Mouse (Mus musculus) heart, adult 2 months (tissue): ENCODE data around the gene Akap2. TPM values are rescaled to one million over a fixed set of nuclear protein-coding genes. Genes with fewer than 3 reads are reported as not detected.

Source experiments
- DNase-seq, 2 experiments: peaks; one replicate each; pipeline ENCODE4 v3.0.0; 2021
- H3K27ac ChIP-seq: fragments of 200-600 bp; 2 replicates; pipeline ENCODE4 v1.8.1; 2022
- H3K27me3 ChIP-seq: fragments of 200-500 bp; 2 replicates; pipeline ENCODE4 v1.6.1; 2012; ENCODE audit warnings: mild to moderate bottlenecking, low read length, inconsistent platforms, mixed read lengths; ENCODE audit not compliant: control insufficient read depth, insufficient read depth
- H3K36me3 ChIP-seq: fragments of 200-500 bp; 2 replicates; pipeline ENCODE4 v1.6.1; 2012; ENCODE audit warnings: low read length, inconsistent platforms; ENCODE audit not compliant: control insufficient read depth, insufficient read depth
- H3K4me1 ChIP-seq: fragments of 200-500 bp; 2 replicates; pipeline ENCODE4 v1.6.1; 2011; ENCODE audit warnings: low read length; ENCODE audit not compliant: control insufficient read depth, insufficient read depth
- H3K4me3 ChIP-seq: fragments of 200-600 bp; 2 replicates; pipeline ENCODE4 v1.8.1; 2022
- H3K79me2 ChIP-seq: fragments of 200-500 bp; replicated peaks from 2 replicates; pipeline ENCODE4 v1.6.1; 2012; ENCODE audit warnings: mild to moderate bottlenecking, inconsistent platforms, low read length, moderate library complexity, mixed read lengths; ENCODE audit not compliant: control insufficient read depth, insufficient read depth
- H3K9ac ChIP-seq: fragments of 200-500 bp; 2 replicates; pipeline ENCODE4 v1.6.1; 2012; ENCODE audit warnings: low read depth, mild to moderate bottlenecking, control low read depth, inconsistent platforms, low read length, mixed read lengths
- CTCF ChIP-seq: fragments of 200-600 bp; IDR thresholded peaks from 2 replicates; pipeline ENCODE4 v1.8.1; 2022; ENCODE audit warnings: antibody characterized with exemption, mild to moderate bottlenecking, moderate library complexity
- EP300 ChIP-seq: fragments of 200-500 bp; IDR thresholded peaks from 2 replicates; pipeline ENCODE4 v1.6.1; 2011; ENCODE audit warnings: low read depth, low read length, control low read depth; ENCODE audit not compliant: insufficient read depth
- POLR2A ChIP-seq: fragments of 200-500 bp; IDR thresholded peaks from 2 replicates; pipeline ENCODE4 v1.6.1; 2011; ENCODE audit warnings: mild to moderate bottlenecking, low read depth, low read length, control low read depth; ENCODE audit not compliant: insufficient read depth
- WGBS: fragments of 180-500 bp; shearing (Covaris S2); methylation state at CpG from one replicate; pipeline ENCODE4 v1.1.7; 2018; 5-methylcytosine and 5-hydroxymethylcytosine counted together
- intact Hi-C: fragments of 180-260 bp; cut with DNase I; formaldehyde crosslinking; loops from one replicate; pipeline ENCODE4 v1.15.1; 2025
- polyA plus RNA-seq: library from polyadenylated mRNA; depleted of rRNA; stranded (reverse); fragments of >200 nt; gene quantifications from 2 replicates; pipeline ENCODE4 v1.2.3, GENCODE M21; 2012; rRNA removed
- total RNA-seq, 2 experiments: library from RNA; stranded (reverse); gene quantifications; 2 replicates each; pipeline ENCODE4 v1.2.3; 2021

Gene Akap2
- total and polyA plus RNA-seq, 3 experiments = 72.4 to 106 (median 86.4) TPM

DNA sequence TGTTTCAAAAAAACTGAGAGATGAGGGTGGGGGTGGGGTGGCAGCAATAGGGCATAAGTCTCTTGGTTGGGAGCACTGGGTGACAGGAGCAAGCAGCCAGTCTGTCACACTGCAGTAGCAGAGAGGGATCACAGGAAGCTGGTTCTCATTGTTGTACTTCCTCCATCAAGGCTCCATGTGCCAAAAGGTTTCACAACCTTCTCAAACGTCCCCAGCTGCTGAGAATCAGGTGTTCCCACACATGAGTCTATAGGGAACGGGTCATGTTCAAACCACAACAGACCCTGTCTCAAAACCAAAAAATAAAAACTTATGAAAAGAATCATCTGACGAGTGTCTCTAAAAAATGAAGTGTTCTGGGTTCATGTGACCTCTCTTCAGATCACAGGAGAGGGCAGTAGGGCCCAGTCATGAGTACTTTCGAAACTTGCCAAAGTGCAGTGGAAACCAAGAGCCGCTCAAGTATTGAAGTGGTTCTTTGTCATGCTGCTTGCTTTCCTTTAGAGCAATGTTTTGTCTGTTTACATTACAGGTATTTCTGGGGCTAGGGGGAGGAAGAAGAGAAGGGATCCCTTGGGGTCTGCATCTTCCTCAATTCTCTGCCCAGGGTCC lies 213.2 kb downstream of the Akap2 start:
- H3K27ac ChIP-seq = no peak overlapping the region
- H3K9ac ChIP-seq = no peak overlapping the region
- no peaks in the 10 kb centered on the region for H3K4me1 ChIP-seq
- TF ChIP-seq POLR2A (no peak), EP300 (no peak), CTCF (no peak)
- no peaks in the 10 kb centered on the region for H3K36me3 ChIP-seq
- 62% methylated on average over 5 of the region's 5 CpGs for WGBS
- H3K79me2 ChIP-seq = no peaks in the 10 kb centered on the region
- H3K27me3 ChIP-seq = no peaks in the 10 kb centered on the region
- H3K4me3 ChIP-seq = no peak overlapping the region
- DNase-seq = no peak
- intact Hi-C loops = no loop called here

DNA sequence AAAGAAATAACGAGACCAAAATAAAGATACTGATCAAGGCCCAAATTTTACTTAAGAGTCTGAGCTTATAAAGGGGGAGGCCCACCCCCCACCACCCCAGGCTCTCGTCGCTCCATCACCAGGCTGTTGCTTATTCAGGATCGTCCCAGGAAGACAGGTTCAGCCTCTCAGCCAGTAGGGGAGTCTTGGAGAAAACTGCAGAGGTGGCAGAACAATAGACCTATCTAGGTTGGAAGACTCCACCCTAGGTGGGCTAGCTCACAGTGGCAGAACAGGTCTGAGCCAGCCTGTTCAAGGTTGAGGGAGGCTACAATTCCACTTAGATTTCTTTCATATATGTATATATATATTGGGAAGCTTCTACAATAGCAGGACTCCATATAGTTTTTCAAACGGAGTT lies 216.7 kb downstream of the Akap2 start:
- no peak for DNase-seq
- 68% methylated on average over 5 of the region's 5 CpGs for WGBS
- TF ChIP-seq EP300 (no peak), CTCF (no peak), POLR2A (no peak)

DNA sequence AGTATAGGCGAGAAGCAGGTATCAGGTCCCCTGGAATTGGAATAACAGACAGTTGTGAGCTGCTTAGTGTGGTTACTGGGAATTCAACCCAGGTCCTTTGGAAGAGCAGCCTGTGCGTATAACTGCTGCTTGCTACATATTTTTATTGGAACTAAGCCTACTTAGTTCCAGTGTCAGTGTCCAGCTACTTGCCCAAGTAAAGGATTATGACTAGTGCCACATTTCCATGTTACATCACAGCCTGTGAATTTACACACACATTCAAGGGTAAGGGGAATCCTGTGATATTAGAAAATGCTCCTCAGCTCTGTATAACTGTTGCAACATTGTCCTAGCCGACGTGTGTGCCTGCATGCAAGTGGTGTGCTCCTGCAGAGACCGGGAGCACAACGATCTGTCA lies 219.8 kb downstream of the Akap2 start:
- WGBS = 73% methylated on average over 6 of the region's 6 CpGs
- no peak for TF ChIP-seq EP300
- no peak for TF ChIP-seq POLR2A
- TF ChIP-seq CTCF = no peak
- intact Hi-C loops = no loop called here
- no peak overlapping the region for H3K27ac ChIP-seq
- no peaks in the 10 kb centered on the region for H3K4me1 ChIP-seq
- no peak overlapping the region for H3K4me3 ChIP-seq
- no peak overlapping the region for H3K9ac ChIP-seq
- no peaks in the 10 kb centered on the region for H3K79me2 ChIP-seq
- H3K27me3 ChIP-seq = no peaks in the 10 kb centered on the region; the same call in 1 of the 2 replicates
- no peaks in the 10 kb centered on the region for H3K36me3 ChIP-seq
- DNase-seq = no peak

More for the DNA sequence above, 216.7 kb downstream of the Akap2 start:
- intact Hi-C loops = no loop called here
- Histone ChIP-seq H3K4me3 (no peak overlapping the region), H3K9ac (no peak overlapping the region), H3K79me2 (no peaks in the 10 kb centered on the region), H3K27me3 (no peaks in the 10 kb centered on the region), H3K36me3 (no peaks in the 10 kb centered on the region), H3K27ac (no peak overlapping the region), H3K4me1 (no peaks in the 10 kb centered on the region)

DNA sequence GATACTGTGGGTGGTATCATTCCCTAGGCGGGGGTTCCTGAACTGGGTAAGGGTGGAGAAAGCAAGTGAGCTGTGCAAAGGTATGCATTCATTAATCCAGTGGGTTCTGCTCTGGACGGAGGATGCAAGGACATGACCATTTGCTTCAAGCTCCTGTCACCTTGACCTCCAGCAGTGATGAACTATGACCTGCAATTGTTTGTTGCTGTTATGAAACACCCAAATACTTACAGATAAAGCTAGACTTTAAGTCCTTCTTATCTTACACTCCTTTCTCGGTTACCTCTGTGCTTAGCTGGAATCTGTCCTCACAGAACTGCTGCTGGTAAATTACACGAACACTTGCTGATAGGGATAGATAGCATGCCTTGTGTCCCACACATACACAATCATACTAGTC lies 223.2 kb downstream of the Akap2 start:
- 71% methylated on average over 4 of the region's 4 CpGs for WGBS

DNA sequence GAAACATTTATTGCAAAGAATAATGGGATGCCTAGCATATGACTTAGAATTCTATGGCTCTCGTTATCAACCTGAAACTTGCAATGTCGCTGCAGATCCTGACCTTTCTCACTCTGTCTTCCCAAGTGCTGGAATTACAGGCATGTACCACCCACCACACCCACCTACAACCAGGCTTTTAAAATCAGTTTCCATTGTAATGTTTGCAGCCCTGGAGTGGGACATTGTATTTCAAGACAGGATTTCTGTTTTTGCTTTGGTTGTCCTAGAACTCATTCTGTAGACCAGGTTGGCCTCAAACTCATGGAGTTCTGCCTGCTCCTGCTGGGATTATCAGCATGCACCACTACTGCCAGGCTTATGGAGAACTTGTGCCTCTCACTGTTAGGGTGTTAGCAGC lies 225.4 kb downstream of the Akap2 start:
- H3K4me3 ChIP-seq = no peak overlapping the region
- no peak overlapping the region for H3K9ac ChIP-seq
- intact Hi-C loops = no loop called here
- no peaks in the 10 kb centered on the region; the same call in 1 of the 2 replicates for H3K27me3 ChIP-seq
- H3K79me2 ChIP-seq = no peaks in the 10 kb centered on the region
- no peak for TF ChIP-seq EP300
- TF ChIP-seq POLR2A = no peak
- no peak for TF ChIP-seq CTCF
- WGBS = 89% methylated on average over 2 of the region's 2 CpGs
- no peak overlapping the region for H3K27ac ChIP-seq
- H3K36me3 ChIP-seq = no peaks in the 10 kb centered on the region; the same call in 1 of the 2 replicates
- DNase-seq = no peak
- no peaks in the 10 kb centered on the region for H3K4me1 ChIP-seq

More for the DNA sequence above, 223.2 kb downstream of the Akap2 start:
- TF ChIP-seq POLR2A (no peak), CTCF (no peak), EP300 (no peak)
- no peaks in the 10 kb centered on the region; the same call in 1 of the 2 replicates for H3K36me3 ChIP-seq
- H3K27ac ChIP-seq = no peak overlapping the region
- no peaks in the 10 kb centered on the region for H3K79me2 ChIP-seq
- no peaks in the 10 kb centered on the region for H3K4me1 ChIP-seq
- intact Hi-C loops = no loop called here
- no peaks in the 10 kb centered on the region; the same call in 1 of the 2 replicates for H3K27me3 ChIP-seq
- H3K9ac ChIP-seq = no peak overlapping the region
- H3K4me3 ChIP-seq = no peak overlapping the region
- DNase-seq = no peak

Other genes with a start within 250 kb of the Akap2 start
- gene Pakap, start 149.5 kb upstream of the Akap2 start, total RNA-seq = 10 to 100 TPM; 33.7 to 35.2 TPM
- 3.3 and 7.6 TPM in 2 replicates for gene Pakap, start 149.5 kb upstream of the Akap2 start, polyA plus RNA-seq
- under 1 TPM; 0.13 to 0.27 TPM for gene D630039A03Rik, start 198.6 kb downstream of the Akap2 start, total RNA-seq
- gene D630039A03Rik, start 198.6 kb downstream of the Akap2 start, polyA plus RNA-seq = 0.29 and 0.31 TPM in 2 replicates
- 100 to 1,000 TPM; 108 to 119 TPM for gene Txn1, start 238.8 kb downstream of the Akap2 start, total RNA-seq
- gene Txn1, start 238.8 kb downstream of the Akap2 start, polyA plus RNA-seq = 76.5 and 91.7 TPM in 2 replicates